Mouse (Mus musculus): ENCODE measurements around the gene Fnbp1l. TPM values are rescaled to one million over a fixed set of nuclear protein-coding genes. Genes with fewer than 3 reads are reported as not detected.

The Fnbp1l gene
- total and polyA plus RNA-seq, 3 experiments, result 1.5 to 2.0 (median 2.0) TPM

DNA sequence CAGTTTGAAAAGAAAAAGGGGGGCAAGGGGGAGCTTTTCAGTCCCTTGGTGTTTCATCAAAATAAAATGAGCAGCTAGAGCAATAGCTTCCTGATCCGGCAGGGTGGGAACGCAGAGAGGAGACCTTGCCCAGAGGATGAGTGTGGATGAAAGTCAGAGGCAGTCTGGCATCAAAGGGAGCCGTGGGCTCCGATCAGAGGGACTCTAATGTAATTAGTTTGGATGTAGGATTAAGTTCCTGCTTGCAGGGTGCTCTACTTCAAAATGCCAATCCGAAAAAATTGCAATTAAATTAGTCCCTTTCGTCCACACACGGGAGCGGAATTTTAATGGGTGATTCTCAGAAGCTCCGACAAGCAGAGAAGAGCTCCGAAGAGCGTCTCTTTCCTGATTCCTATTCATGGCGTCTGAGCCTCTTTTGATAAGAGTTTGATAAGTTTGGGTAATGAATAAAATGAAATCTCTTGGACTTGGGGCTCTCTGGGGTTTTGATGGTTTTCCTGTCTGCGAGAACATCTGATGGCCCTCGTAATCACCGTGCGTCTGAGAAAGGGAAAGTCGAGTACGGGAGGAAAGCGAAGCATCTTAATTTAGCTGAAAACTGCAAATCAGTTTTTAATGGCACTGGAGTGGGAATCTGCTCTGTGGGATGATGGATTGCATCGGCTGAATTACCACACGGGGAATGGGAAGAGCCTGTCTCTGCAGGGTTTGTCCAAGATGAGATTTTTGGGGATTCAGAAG lies 126.5 kb downstream of the Fnbp1l start:
- Histone ChIP-seq H3K27ac (ENCODE audit: insufficient read depth, low read depth) (no peak overlapping the region), H3K9ac (ENCODE audit: insufficient read depth, low read depth) (no peak overlapping the region), H3K36me3 (replicated peaks in 1 of 2; ENCODE audit: control insufficient read depth in 1 of 2, insufficient read depth in 1 of 2, low read length in 1 of 2) (peaks cover 4 to 76% of the 10 kb centered on the region in 2 experiments), H3K4me3 (replicated peaks in 1 of 3; ENCODE audit: low read depth in 2 of 3, low read length in 2 of 3, poor library complexity in 1 of 3) (no peak overlapping the region), H3K27me3 (replicated peaks) (no peaks in the 10 kb centered on the region), H3K4me1 (ENCODE audit: control insufficient read depth in 1 of 2, insufficient read depth in 2 of 2) (peaks cover 13 to 61% of the 10 kb centered on the region in 2 experiments), H3K4me2 (ENCODE audit: insufficient read depth, low read depth, poor library complexity, severe bottlenecking) (no peak overlapping the region), H3K9me3 (replicated peaks; ENCODE audit: low read length) (no peaks in the 10 kb centered on the region), H3K79me2 (replicated peaks; ENCODE audit: control insufficient read depth, extremely low read depth, insufficient read depth, poor library complexity, severe bottlenecking) (peaks cover 31% of the 10 kb centered on the region)
- TF ChIP-seq SMC3 (IDR thresholded peaks at IDR 0.05; ENCODE audit: low read depth, low read length) (no peak), MAX (IDR thresholded peaks at IDR 0.05; ENCODE audit: low read length) (no peak), E2F4 (IDR thresholded peaks at IDR 0.05; ENCODE audit: insufficient replicate concordance, low read depth, low read length) (no peak), POLR2A (IDR thresholded peaks at IDR 0.05; ENCODE audit: low read depth, low read length) (no peak), BHLHE40 (IDR thresholded peaks at IDR 0.05; ENCODE audit: low read depth, low read length) (no peak), TBP (conservative IDR thresholded peaks at IDR 0.05; ENCODE audit: low read depth, low read length) (no peak), ELF1 (IDR thresholded peaks at IDR 0.05; ENCODE audit: low read depth, low read length) (no peak), RCOR1 (conservative IDR thresholded peaks at IDR 0.05; ENCODE audit: low read depth, low read length) (no peak)
- dilution Hi-C loops (cut with MboI; ENCODE audit: extremely low pct_ligation_motif_present, extremely low pct_unique_long_range_greater_than_20kb, low sequenced_read_pairs), result no loop called here
- in situ Hi-C loops (cut with MboI; ENCODE audit: low pct_ligation_motif_present, low pct_unique_long_range_greater_than_20kb, low sequenced_read_pairs), result no loop called here
- no peak for DNase-seq (ENCODE audit: extremely low read depth)

DNA sequence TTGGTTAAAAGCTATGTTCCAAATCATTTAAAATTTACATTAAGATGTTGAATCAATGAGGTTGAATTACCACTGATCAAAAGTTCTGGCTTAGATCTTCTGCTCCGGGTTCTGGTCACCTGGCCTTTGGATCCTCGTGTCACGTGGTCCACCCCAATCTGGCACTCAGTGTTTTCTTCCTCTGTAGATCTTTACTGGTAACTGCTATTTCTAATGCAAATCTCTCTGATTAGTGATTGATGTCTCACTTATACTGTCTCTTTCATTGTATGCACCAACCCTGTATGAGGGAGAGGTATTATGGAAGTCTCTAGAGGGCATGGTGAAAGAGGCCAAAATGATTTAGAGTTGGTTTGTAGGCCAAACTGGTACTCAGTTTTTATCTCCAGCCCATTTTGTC lies 127.5 kb downstream of the Fnbp1l start:
- H3K9ac ChIP-seq (ENCODE audit: insufficient read depth, low read depth), result no peak overlapping the region
- in situ Hi-C loops (cut with MboI; ENCODE audit: low pct_ligation_motif_present, low pct_unique_long_range_greater_than_20kb, low sequenced_read_pairs), result no loop called here
- no peak overlapping the region for H3K27ac ChIP-seq (ENCODE audit: insufficient read depth, low read depth)
- no peaks in the 10 kb centered on the region for H3K9me3 ChIP-seq (replicated peaks; ENCODE audit: low read length)
- DNase-seq (ENCODE audit: extremely low read depth), result no peak
- peaks cover 29% of the 10 kb centered on the region for H3K79me2 ChIP-seq (replicated peaks; ENCODE audit: control insufficient read depth, extremely low read depth, insufficient read depth, poor library complexity, severe bottlenecking)
- H3K36me3 ChIP-seq (replicated peaks in 1 of 2; ENCODE audit: control insufficient read depth in 1 of 2, insufficient read depth in 1 of 2, low read length in 1 of 2), result peaks cover 4 to 74% of the 10 kb centered on the region in 2 experiments
- no peaks in the 10 kb centered on the region for H3K27me3 ChIP-seq (replicated peaks)
- no peak for TF ChIP-seq ZKSCAN1 (IDR thresholded peaks at IDR 0.05; ENCODE audit: borderline replicate concordance, low read depth, low read length)
- TF ChIP-seq POLR2A (IDR thresholded peaks at IDR 0.05; ENCODE audit: low read depth, low read length), result no peak
- no peak for TF ChIP-seq CTCF (conservative IDR thresholded peaks at IDR 0.05 in 1 of 2, IDR thresholded peaks at IDR 0.05 in 1 of 2; ENCODE audit: low read depth in 2 of 2, low read length in 2 of 2)
- TF ChIP-seq MAFK (IDR thresholded peaks at IDR 0.05; ENCODE audit: insufficient replicate concordance, low read length), result no peak
- no peak for TF ChIP-seq USF1 (IDR thresholded peaks at IDR 0.05; ENCODE audit: low read depth, low read length)
- TF ChIP-seq NELFE (IDR thresholded peaks at IDR 0.05; ENCODE audit: low read depth, low read length), result no peak
- no peak for TF ChIP-seq IRF4 (IDR thresholded peaks at IDR 0.05; ENCODE audit: low read depth, low read length)
- no peak for TF ChIP-seq TBP (conservative IDR thresholded peaks at IDR 0.05; ENCODE audit: low read depth, low read length)
- no peak for TF ChIP-seq TCF12 (IDR thresholded peaks at IDR 0.05; ENCODE audit: low read depth, low read length)
- no peak for TF ChIP-seq GABPA (IDR thresholded peaks at IDR 0.05; ENCODE audit: insufficient replicate concordance, low read depth, low read length)
- no peak for TF ChIP-seq MEF2A (IDR thresholded peaks at IDR 0.05; ENCODE audit: borderline replicate concordance, low read depth, low read length)
- H3K4me3 ChIP-seq (replicated peaks in 1 of 3; ENCODE audit: low read depth in 2 of 3, low read length in 2 of 3, poor library complexity in 1 of 3), result no peak overlapping the region
- H3K4me1 ChIP-seq (ENCODE audit: control insufficient read depth in 1 of 2, insufficient read depth in 2 of 2), result peaks cover 6 to 58% of the 10 kb centered on the region in 2 experiments; a peak in 3 of 4 replicates
- no peak overlapping the region for H3K4me2 ChIP-seq (ENCODE audit: insufficient read depth, low read depth, poor library complexity, severe bottlenecking)
- dilution Hi-C loops (cut with MboI; ENCODE audit: extremely low pct_ligation_motif_present, extremely low pct_unique_long_range_greater_than_20kb, low sequenced_read_pairs), result no loop called here

All from CH12.LX (cell line).